Mouse (Mus musculus) limb, embryonic 14.5 days (tissue): ENCODE data around the gene Tsr3. TPM values are rescaled to one million over a fixed set of nuclear protein-coding genes. Genes with fewer than 3 reads are reported as not detected.
A peak's percentile ranks its signal among the peaks of the same experiment; 100 is the strongest.
"Not testable (repeated sequence)": the region's sequence is repeated elsewhere in the genome, so short reads cannot be mapped to it uniquely, and the experiment has no call there.

Source experiments
- ATAC-seq: fragments of 200-750 bp; cut with Nextera tagmentation; 2 replicates; pipeline ENCODE4 v1.8.0; 2017; ENCODE audit warnings: low read depth, moderate number of reproducible peaks, moderate TSS enrichment; ENCODE audit not compliant: low FRiP score
- DNase-seq: peaks from one replicate; pipeline ENCODE4 v3.0.0-alpha.2; 2015; ENCODE audit warnings: low spot score
- H3K27ac ChIP-seq: fragments of 300-500 bp; sonication (generic); replicated peaks from 2 replicates; pipeline ENCODE4 v1.5.1; 2014; ENCODE audit warnings: low read depth, mild to moderate bottlenecking, low read length, moderate library complexity, mixed read lengths
- H3K27me3 ChIP-seq: fragments of 300-500 bp; sonication (generic); 2 replicates; pipeline ENCODE4 v1.6.1; 2014; ENCODE audit warnings: low read length, mixed read lengths; ENCODE audit not compliant: control insufficient read depth, insufficient read depth
- H3K36me3 ChIP-seq: fragments of 300-500 bp; sonication (generic); 2 replicates; pipeline ENCODE4 v1.6.1; 2014; ENCODE audit warnings: mild to moderate bottlenecking, low read length, moderate library complexity, mixed read lengths; ENCODE audit not compliant: control insufficient read depth, insufficient read depth
- H3K4me1 ChIP-seq: fragments of 300-500 bp; sonication (generic); 2 replicates; pipeline ENCODE4 v1.6.1; 2014; ENCODE audit warnings: antibody characterized with exemption, low read length, mixed read lengths; ENCODE audit not compliant: control insufficient read depth, insufficient read depth
- H3K4me2 ChIP-seq: fragments of 300-500 bp; sonication (generic); replicated peaks from 2 replicates; pipeline ENCODE4 v1.6.1; 2014; ENCODE audit warnings: low read depth, mild to moderate bottlenecking, low read length, moderate library complexity; ENCODE audit not compliant: severe bottlenecking
- H3K4me3 ChIP-seq: fragments of 300-500 bp; sonication (generic); replicated peaks from 2 replicates; pipeline ENCODE4 v1.5.1; 2014; ENCODE audit warnings: low read length
- H3K9ac ChIP-seq: fragments of 300-500 bp; sonication (generic); 2 replicates; pipeline ENCODE4 v1.6.1; 2014; ENCODE audit warnings: mild to moderate bottlenecking, low read depth, low read length, moderate library complexity; ENCODE audit not compliant: severe bottlenecking
- H3K9me3 ChIP-seq: fragments of 300-500 bp; sonication (generic); 2 replicates; pipeline ENCODE4 v1.6.1; 2016; ENCODE audit warnings: low read length; ENCODE audit not compliant: control insufficient read depth
- POLR2A ChIP-seq: fragments of 200-500 bp; IDR thresholded peaks from 2 replicates; pipeline ENCODE4 v1.8.0; 2012; ENCODE audit warnings: inconsistent platforms, mild to moderate bottlenecking, moderate library complexity, borderline replicate concordance; ENCODE audit not compliant: insufficient read depth, insufficient read length; ENCODE audit errors: extremely low read depth
- WGBS: fragments of 180-500 bp; shearing (Covaris S2); extraction: QIAGEN DNeasy Blood & Tissue Kit; methylation state at CpG from one replicate; pipeline ENCODE4 v1.1.7; 2014; 5-methylcytosine and 5-hydroxymethylcytosine counted together
- polyA plus RNA-seq, 2 experiments: library from polyadenylated mRNA; depleted of rRNA in 1 of 2; stranded (reverse) in 1 of 2; unstranded in 1 of 2; fragments of >200 nt; fragmentation: Nextera tagmentation in 1 of 2; extraction: Ambion mirVana in 1 of 2; gene quantifications; 2 replicates each; pipeline versions ENCODE4 v1.2.1 to v1.2.3; 2012 to 2014

The Tsr3 gene
- polyA plus RNA-seq, 2 experiments, result 43.7 to 47.9 TPM

DNA sequence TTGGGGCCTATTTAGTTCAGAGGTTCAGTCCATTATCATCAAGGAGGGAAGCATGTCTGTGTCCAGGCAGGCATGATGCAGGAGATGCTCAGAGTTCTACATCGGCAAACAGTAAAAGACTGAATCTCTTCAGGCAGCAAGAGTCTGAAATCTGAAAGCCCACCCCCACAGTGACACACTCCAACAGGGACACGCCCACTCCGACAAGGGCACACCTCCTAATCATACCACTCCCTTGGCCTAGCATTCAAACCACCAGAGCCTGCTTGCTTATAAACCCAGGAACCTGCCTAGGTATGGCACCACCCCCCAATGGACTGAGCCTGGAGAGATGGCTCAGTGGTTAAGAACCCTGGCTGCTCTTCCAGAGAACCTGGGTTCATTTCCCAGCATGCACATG, 24.5 kb upstream of the Tsr3 start:
- Histone ChIP-seq H3K4me3 (no peak overlapping the region), H3K27me3 (no peaks in the 10 kb centered on the region), H3K4me1 (no peaks in the 10 kb centered on the region), H3K9me3 (no peaks in the 10 kb centered on the region), H3K27ac (no peak overlapping the region), H3K36me3 (peaks cover 81% of the 10 kb centered on the region), H3K9ac (no peak overlapping the region), H3K4me2 (no peak overlapping the region)
- TF ChIP-seq POLR2A, result no peak
- DNase-seq, result no peak
- WGBS, result 95% methylated on average over 3 of the region's 3 CpGs
- ATAC-seq, result no peak

GRCm38 (mm10) chr17:25218967-25219366, 21.0 kb upstream of the Tsr3 start:
- no peak for TF ChIP-seq POLR2A
- Histone ChIP-seq H3K4me3 (no peak overlapping the region), H3K4me1 (peaks cover 9% of the 10 kb centered on the region; the same call in 1 of the 2 replicates), H3K9ac (no peak overlapping the region), H3K4me2 (no peak overlapping the region), H3K36me3 (peaks cover 54% of the 10 kb centered on the region), H3K9me3 (no peaks in the 10 kb centered on the region), H3K27me3 (no peaks in the 10 kb centered on the region), H3K27ac (no peak overlapping the region)
- ATAC-seq (no peak), DNase-seq (no peak)
- 87% methylated on average over 9 of the region's 9 CpGs for WGBS

DNA sequence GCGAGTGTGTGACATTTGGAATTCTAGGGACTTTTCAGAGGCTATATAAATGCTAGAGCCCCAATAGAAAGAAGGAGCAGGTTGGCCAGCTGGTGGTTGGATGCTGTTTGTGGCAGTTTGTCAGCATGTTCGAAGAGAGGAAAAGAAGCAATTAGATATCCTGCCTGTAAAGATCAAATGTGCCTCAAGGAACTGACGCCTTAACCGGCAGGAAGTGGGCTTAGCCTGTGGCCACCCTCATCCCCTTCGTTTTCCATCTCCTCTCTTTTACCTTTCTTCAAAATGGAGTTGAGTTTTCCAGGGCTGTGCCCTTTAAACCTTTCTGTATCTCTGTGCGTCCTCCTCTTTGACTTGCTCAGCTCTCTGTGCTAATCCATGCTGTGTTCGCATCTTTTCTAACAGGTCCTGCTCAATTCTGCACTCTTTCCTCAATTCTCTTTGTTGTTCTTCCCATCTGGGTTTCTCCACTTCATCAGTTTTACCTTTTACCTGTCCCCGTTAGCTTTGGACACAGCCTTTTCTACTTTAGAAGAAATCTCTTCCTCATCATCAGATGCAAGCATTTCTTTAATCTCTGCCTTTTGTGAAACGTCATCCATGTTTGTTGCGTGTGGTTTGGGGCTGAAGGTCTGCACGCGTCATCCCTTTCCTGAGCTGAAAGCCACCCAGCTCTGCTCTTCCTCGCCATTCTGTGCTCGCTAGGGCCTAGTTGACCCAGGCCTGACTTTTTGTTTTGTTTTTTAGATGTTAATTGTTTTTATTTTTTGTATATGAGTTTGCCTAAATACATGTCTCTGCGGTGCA, 20.3 kb upstream of the Tsr3 start:
- Histone ChIP-seq H3K4me2 (no peak overlapping the region), H3K9me3 (no peaks in the 10 kb centered on the region), H3K27ac (no peak overlapping the region), H3K4me3 (no peak overlapping the region), H3K27me3 (no peaks in the 10 kb centered on the region), H3K9ac (no peak overlapping the region), H3K4me1 (peaks cover 9% of the 10 kb centered on the region; the same call in 1 of the 2 replicates), H3K36me3 (peaks cover 47% of the 10 kb centered on the region)
- 88% methylated on average over 15 of the region's 15 CpGs for WGBS
- ATAC-seq, result no peak
- no peak for TF ChIP-seq POLR2A
- DNase-seq, result no peak

GRCm38 (mm10) chr17:25220746-25221145, 19.2 kb upstream of the Tsr3 start:
- no peak for DNase-seq
- Histone ChIP-seq H3K9ac (no peak overlapping the region), H3K27me3 (no peaks in the 10 kb centered on the region), H3K4me3 (no peak overlapping the region), H3K36me3 (peaks cover 39% of the 10 kb centered on the region), H3K4me2 (no peak overlapping the region), H3K27ac (no peak overlapping the region), H3K4me1 (peaks cover 9% of the 10 kb centered on the region; the same call in 1 of the 2 replicates), H3K9me3 (no peaks in the 10 kb centered on the region)
- no peak for ATAC-seq
- 74% methylated on average over 1 of the region's 1 CpGs for WGBS
- TF ChIP-seq POLR2A, result no peak

GRCm38 (mm10) chr17:25221821-25222503, 18.0 kb upstream of the Tsr3 start:
- peaks cover 36% of the 10 kb centered on the region for H3K36me3 ChIP-seq

DNA sequence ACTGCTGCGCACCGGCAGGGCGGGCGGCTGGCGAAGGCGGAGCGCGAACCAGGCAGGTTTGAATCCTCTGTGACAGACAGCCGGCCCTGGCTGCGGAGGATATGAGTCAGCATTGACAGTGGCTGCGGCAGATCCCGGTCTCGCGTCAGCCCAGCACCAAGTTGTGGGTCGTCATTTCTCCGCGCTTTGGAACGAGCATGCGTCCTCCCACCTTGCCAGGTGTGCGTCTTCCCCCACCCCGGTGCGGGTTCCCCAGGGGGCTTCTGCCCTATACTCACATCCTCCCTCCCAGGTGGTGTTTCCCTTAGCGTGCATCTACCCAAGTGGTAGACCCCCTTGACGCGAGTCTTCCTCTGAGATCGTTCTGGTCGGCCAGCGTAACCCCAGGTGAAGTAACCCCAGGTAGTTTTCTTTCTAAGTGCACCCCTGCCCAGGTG, 17.4 kb upstream of the Tsr3 start:
- ATAC-seq, result peak; percentile 79
- H3K9ac ChIP-seq, H3K27me3 ChIP-seq, H3K4me1 ChIP-seq, H3K9me3 ChIP-seq, DNase-seq, H3K27ac ChIP-seq: not testable (repeated sequence)
- Histone ChIP-seq H3K4me2 (peak overlapping the region; percentile 74), H3K36me3 (peaks cover 38% of the 10 kb centered on the region), H3K4me3 (peak overlapping the region; percentile 39; the same call in 1 of the 2 replicates)
- WGBS, result 13% methylated on average over 14 of the region's 28 CpGs

More at GRCm38 (mm10) chr17:25221821-25222503, 18.0 kb upstream of the Tsr3 start:
- no peak overlapping the region for H3K27ac ChIP-seq
- peak overlapping the region; percentile 39 for H3K4me3 ChIP-seq
- TF ChIP-seq POLR2A, result no peak
- H3K9me3 ChIP-seq, result no peaks in the 10 kb centered on the region
- DNase-seq (peak; percentile 35), ATAC-seq (peak; percentile 83)
- H3K9ac ChIP-seq, result peak overlapping the region; percentile 46
- H3K4me2 ChIP-seq, result peak overlapping the region; percentile 74
- H3K27me3 ChIP-seq, result no peaks in the 10 kb centered on the region
- 2% methylated on average over 15 of the region's 30 CpGs for WGBS
- H3K4me1 ChIP-seq, result peaks cover 9% of the 10 kb centered on the region; the same call in 1 of the 2 replicates
